Mouse (Mus musculus): ENCODE data around the gene Pnkp. TPM values are rescaled to one million over a fixed set of nuclear protein-coding genes. Genes with fewer than 3 reads are reported as not detected.

The Pnkp gene
- polyA plus RNA-seq, 3 experiments from 2014 or later = 43.2 to 49.7 (median 46.8) TPM

GRCm38 (mm10) chr7:44853596-44854355 is 3.2 kb upstream of the Pnkp start:
- no peak for ATAC-seq

- peak; percentile 51 for ATAC-seq
Observed at GRCm38 (mm10) chr7:44854356-44855031, 2.4 kb upstream of the Pnkp start.

GRCm38 (mm10) chr7:44855036-44855435 is 1.9 kb upstream of the Pnkp start:
- no peak for ATAC-seq

GRCm38 (mm10) chr7:44856265-44856916 is 548 bp upstream of the Pnkp start:
- no peak for ATAC-seq

- ATAC-seq = no peak
Observed at GRCm38 (mm10) chr7:44857905-44858304, 966 bp downstream of the Pnkp start.

- ATAC-seq = no peak
Observed at GRCm38 (mm10) chr7:44859896-44860295, 3.0 kb downstream of the Pnkp start.

- no peak for ATAC-seq
Observed at GRCm38 (mm10) chr7:44860576-44861428, 3.9 kb downstream of the Pnkp start.

GRCm38 (mm10) chr7:44861429-44861816 is 4.5 kb downstream of the Pnkp start:
- ATAC-seq = no peak

- no peak for ATAC-seq
Observed at GRCm38 (mm10) chr7:44862434-44862833, 5.5 kb downstream of the Pnkp start.

GRCm38 (mm10) chr7:44863210-44863609 is 6.3 kb downstream of the Pnkp start:
- ATAC-seq = no peak

- ATAC-seq = no peak
Observed at GRCm38 (mm10) chr7:44863982-44864494, 7.1 kb downstream of the Pnkp start.

GRCm38 (mm10) chr7:44864595-44865542 is 7.9 kb downstream of the Pnkp start:
- ATAC-seq = no peak

GRCm38 (mm10) chr7:44866276-44867009 is 9.5 kb downstream of the Pnkp start:
- ATAC-seq = no peak

GRCm38 (mm10) chr7:44867010-44867702 is 10.2 kb downstream of the Pnkp start:
- ATAC-seq = no peak

- ATAC-seq = no peak
Observed at GRCm38 (mm10) chr7:44867802-44868201, 10.9 kb downstream of the Pnkp start.

- ATAC-seq = no peak
Observed at GRCm38 (mm10) chr7:44868465-44868864, 11.5 kb downstream of the Pnkp start.

GRCm38 (mm10) chr7:44868919-44869696 is 12.2 kb downstream of the Pnkp start:
- ATAC-seq = no peak

GRCm38 (mm10) chr7:44869697-44870528 is 13.0 kb downstream of the Pnkp start, which contains the start of gene Ptov1:
TSS of gene Ptov1 (minus strand) at chr7:44869788.
- peak; percentile 89 for ATAC-seq
